In genomic region chr2:3769260-3769659, GRCm38 (mm10) we compare ENCODE assay signal across 8 mouse cellular contexts.
DNase-seq lines count a peak whose midpoint lies in the region; ATAC-seq and TF ChIP-seq lines count a peak whose summit lies in the region.
"Had no signal": no experiment of that assay in that cellular context is flagged by ENCODE, and none has a peak within 500 bp of the region (broad histone marks: within the 10 kb centered on the region; RNA-seq: fewer than 3 reads in every experiment).

No protein-coding gene starts in this region.

- no peak for TF ChIP-seq POLR2A in brain, embryonic 14.5 days (IDR thresholded peaks at IDR 0.05; ENCODE audit: borderline replicate concordance, extremely low read depth, insufficient read depth, insufficient read length, poor library complexity, severe bottlenecking)

- H3K4me3 ChIP-seq in forebrain, embryonic 11.5 days (ENCODE audit: low read depth, low read length), result no peak overlapping the region
- H3K4me3 ChIP-seq in hindbrain, embryonic 14.5 days (replicated peaks; ENCODE audit: low read length), result no peak overlapping the region
- H3K4me3 ChIP-seq: liver, embryonic 15.5 days had no signal

- WGBS in forebrain, embryonic 11.5 days, result 31% methylated on average over 6 of the region's 6 CpGs
- WGBS in hindbrain, embryonic 14.5 days, result 38% methylated on average over 6 of the region's 6 CpGs

- peak; percentile 90 for TF ChIP-seq CTCF in brain, embryonic 14.5 days (IDR thresholded peaks at IDR 0.05; ENCODE audit: borderline replicate concordance, extremely low read depth, insufficient read depth, insufficient read length)

- no peaks in the 10 kb centered on the region for H3K27me3 ChIP-seq in forebrain, embryonic 11.5 days (ENCODE audit: control insufficient read depth, insufficient read depth, low read length)
- no peaks in the 10 kb centered on the region for H3K27me3 ChIP-seq in hindbrain, embryonic 14.5 days (ENCODE audit: control insufficient read depth, insufficient read depth, low read length)
- H3K27me3 ChIP-seq: liver, embryonic 15.5 days had no signal

- ATAC-seq in forebrain, embryonic 11.5 days (replicated peaks; ENCODE audit: low FRiP score), result no peak; the same call in 1 of the 2 replicates
- peak; percentile 60; the same call in 1 of the 2 replicates for ATAC-seq in hindbrain, embryonic 14.5 days (ENCODE audit: low FRiP score)
- peak; percentile 85 for ATAC-seq in megakaryocyte progenitor cell, adult 5-6 weeks (replicated peaks; ENCODE audit: poor library complexity)

- no peak overlapping the region for H3K27ac ChIP-seq in forebrain, embryonic 11.5 days (ENCODE audit: low read depth, low read length)
- no peak overlapping the region for H3K27ac ChIP-seq in hindbrain, embryonic 14.5 days
- H3K27ac ChIP-seq: liver, embryonic 15.5 days had no signal

- H3K4me1 ChIP-seq in forebrain, embryonic 11.5 days (replicated peaks; ENCODE audit: control insufficient read depth, insufficient read depth, low read length), result no peaks in the 10 kb centered on the region
- no peaks in the 10 kb centered on the region for H3K4me1 ChIP-seq in hindbrain, embryonic 14.5 days (replicated peaks; ENCODE audit: control insufficient read depth, insufficient read depth, low read length)

- H3K9me3 ChIP-seq in forebrain, embryonic 11.5 days (ENCODE audit: control insufficient read depth, low read length), result no peaks in the 10 kb centered on the region
- no peaks in the 10 kb centered on the region for H3K9me3 ChIP-seq in hindbrain, embryonic 14.5 days (ENCODE audit: control insufficient read depth, low read length)
- H3K9me3 ChIP-seq: liver, embryonic 15.5 days had no signal

- H3K36me3 ChIP-seq in forebrain, embryonic 11.5 days (ENCODE audit: control insufficient read depth, insufficient read depth, low read length), result no peaks in the 10 kb centered on the region
- no peaks in the 10 kb centered on the region for H3K36me3 ChIP-seq in hindbrain, embryonic 14.5 days (replicated peaks; ENCODE audit: control insufficient read depth, insufficient read depth)

- H3K9ac ChIP-seq in forebrain, embryonic 11.5 days (ENCODE audit: low read length), result no peak overlapping the region
- no peak overlapping the region for H3K9ac ChIP-seq in hindbrain, embryonic 14.5 days
- H3K9ac ChIP-seq: liver, embryonic 15.5 days had no signal

- peak; percentile 49 for DNase-seq in MEL-GATA-1-ER (ENCODE audit: extremely low read depth, low read depth)
- DNase-seq in brain, embryonic 14.5 days (ENCODE audit: low read depth), result peak; percentile 88
- peak; percentile 86 for DNase-seq in forebrain, embryonic 11.5 days (ENCODE audit: low spot score)
- DNase-seq in hindbrain, embryonic 14.5 days (ENCODE audit: low spot score), result peak; percentile 84
- DNase-seq in layer of hippocampus, postnatal 10 days (ENCODE audit: low spot score in 2 of 2), result peak; percentile 64 to 72
- peak; percentile 75 for DNase-seq in right cerebral cortex, postnatal 4 days

- no peak overlapping the region for H3K4me2 ChIP-seq in forebrain, embryonic 11.5 days (ENCODE audit: low read depth, low read length, severe bottlenecking)
- no peak overlapping the region for H3K4me2 ChIP-seq in hindbrain, embryonic 14.5 days (replicated peaks)
- H3K4me2 ChIP-seq: liver, embryonic 15.5 days had no signal
